Mouse (Mus musculus): ENCODE data around the gene Olfr70. TPM values are rescaled to one million over a fixed set of nuclear protein-coding genes. Genes with fewer than 3 reads are reported as not detected.

Olfr70 gene
- polyA plus RNA-seq, 1 experiment from 2014 or later = 0.08 TPM

- Histone ChIP-seq H3K4me1 (peaks cover 13% of the 10 kb centered on the region), H3K27me3 (replicated peaks) (no peaks in the 10 kb centered on the region), H3K9me3 (replicated peaks) (no peaks in the 10 kb centered on the region; the same call in 1 of the 2 replicates), H3K4me2 (no peak overlapping the region), H3K9ac (replicated peaks) (no peak overlapping the region), H3K27ac (replicated peaks) (no peak overlapping the region), H3K36me3 (peaks cover 29% of the 10 kb centered on the region), H3K4me3 (replicated peaks) (no peak overlapping the region)
- ATAC-seq (ENCODE audit: low FRiP score) = no peak
- 98% methylated on average over 3 of the region's 3 CpGs for WGBS
These were observed 50.8 kb downstream of the Olfr70 start for GRCm38 (mm10) chr4:43649783-43650182.

Other genes starting within 250 kb of the Olfr70 start
- 4.3 and 6.7 TPM in 2 replicates for gene Cd72, start 246.2 kb downstream of the Olfr70 start, polyA plus RNA-seq (2015; fragmentation: Nextera tagmentation; extraction: Ambion mirVana)
- gene Sit1, start 217.1 kb downstream of the Olfr70 start, polyA plus RNA-seq (2015; fragmentation: Nextera tagmentation; extraction: Ambion mirVana) = 1.9 TPM in 1 of 2 replicates, not detected in the other
- gene Ccdc107, start 207.9 kb downstream of the Olfr70 start, polyA plus RNA-seq (2015; fragmentation: Nextera tagmentation; extraction: Ambion mirVana) = 88.9 and 89.8 TPM in 2 replicates
- 5.9 and 15.4 TPM in 2 replicates for gene Arhgef39, start 201.1 kb downstream of the Olfr70 start, polyA plus RNA-seq (2015; fragmentation: Nextera tagmentation; extraction: Ambion mirVana)
- 0.17 and 1.3 TPM in 2 replicates for gene Car9, start 193.8 kb downstream of the Olfr70 start, polyA plus RNA-seq (2015; fragmentation: Nextera tagmentation; extraction: Ambion mirVana)
- 51.4 and 85.4 TPM in 2 replicates for gene Tpm2, start 177.0 kb downstream of the Olfr70 start, polyA plus RNA-seq (2015; fragmentation: Nextera tagmentation; extraction: Ambion mirVana)
- 80.8 and 82.0 TPM in 2 replicates for gene Creb3, start 138.5 kb downstream of the Olfr70 start, polyA plus RNA-seq (2015; fragmentation: Nextera tagmentation; extraction: Ambion mirVana)
- gene Tln1, start 138.1 kb downstream of the Olfr70 start, polyA plus RNA-seq (2015; fragmentation: Nextera tagmentation; extraction: Ambion mirVana) = 63.5 and 70.8 TPM in 2 replicates
- 22.0 and 23.9 TPM in 2 replicates for gene Rgp1, start 122.1 kb downstream of the Olfr70 start, polyA plus RNA-seq (2015; fragmentation: Nextera tagmentation; extraction: Ambion mirVana)
- gene Gba2, start 121.9 kb downstream of the Olfr70 start, polyA plus RNA-seq (2015; fragmentation: Nextera tagmentation; extraction: Ambion mirVana) = 48.1 and 54.5 TPM in 2 replicates
- gene Msmp, start 116.3 kb downstream of the Olfr70 start, polyA plus RNA-seq (2015; fragmentation: Nextera tagmentation; extraction: Ambion mirVana) = 1.2 and 1.5 TPM in 2 replicates
- 12.9 and 16.1 TPM in 2 replicates for gene Npr2, start 68.9 kb downstream of the Olfr70 start, polyA plus RNA-seq (2015; fragmentation: Nextera tagmentation; extraction: Ambion mirVana)
- 4.1 and 4.3 TPM in 2 replicates for gene Spag8, start 47.2 kb downstream of the Olfr70 start, polyA plus RNA-seq (2015; fragmentation: Nextera tagmentation; extraction: Ambion mirVana)
- gene Hint2, start 44.3 kb downstream of the Olfr70 start, polyA plus RNA-seq (2015; fragmentation: Nextera tagmentation; extraction: Ambion mirVana) = 77.5 and 78.9 TPM in 2 replicates
- gene Tmem8b, start 31.8 kb downstream of the Olfr70 start, polyA plus RNA-seq (2015; fragmentation: Nextera tagmentation; extraction: Ambion mirVana) = 9.1 and 12.4 TPM in 2 replicates
- gene Fam221b, start 31.7 kb downstream of the Olfr70 start, polyA plus RNA-seq (2015; fragmentation: Nextera tagmentation; extraction: Ambion mirVana) = 1.5 and 1.6 TPM in 2 replicates
- gene Olfr71, start 9.4 kb upstream of the Olfr70 start, polyA plus RNA-seq (2015; fragmentation: Nextera tagmentation; extraction: Ambion mirVana) = not detected in 2 replicates
- 0.24 and 0.45 TPM in 2 replicates for gene Hrct1, start 26.4 kb upstream of the Olfr70 start, polyA plus RNA-seq (2015; fragmentation: Nextera tagmentation; extraction: Ambion mirVana)
- gene Spaar, start 29.2 kb upstream of the Olfr70 start, polyA plus RNA-seq (2015; fragmentation: Nextera tagmentation; extraction: Ambion mirVana) = 0.05 and 0.06 TPM in 2 replicates
- not detected in 2 replicates for gene Olfr159, start 70.2 kb upstream of the Olfr70 start, polyA plus RNA-seq (2015; fragmentation: Nextera tagmentation; extraction: Ambion mirVana)
- gene Olfr156, start 123.1 kb upstream of the Olfr70 start, polyA plus RNA-seq (2015; fragmentation: Nextera tagmentation; extraction: Ambion mirVana) = not detected in 2 replicates
- not detected in 2 replicates for gene Olfr157, start 139.4 kb upstream of the Olfr70 start, polyA plus RNA-seq (2015; fragmentation: Nextera tagmentation; extraction: Ambion mirVana)
- not detected in 2 replicates for gene Olfr155, start 150.8 kb upstream of the Olfr70 start, polyA plus RNA-seq (2015; fragmentation: Nextera tagmentation; extraction: Ambion mirVana)
- 6.2 and 8.3 TPM in 2 replicates for gene Reck, start 174.7 kb upstream of the Olfr70 start, polyA plus RNA-seq (2015; fragmentation: Nextera tagmentation; extraction: Ambion mirVana)

Data from neural tube, embryonic 15.5 days (tissue).